Mouse (Mus musculus) brain, embryonic 14.5 days (tissue): ENCODE measurements around the gene Ano10.

Experiments
- CTCF ChIP-seq: fragments of 200-500 bp; IDR thresholded peaks from 2 replicates; pipeline ENCODE4 v1.5.1; 2012; ENCODE audit warnings: inconsistent platforms, mild to moderate bottlenecking, moderate library complexity, borderline replicate concordance; ENCODE audit not compliant: insufficient read depth, insufficient read length; ENCODE audit errors: extremely low read depth
- POLR2A ChIP-seq: fragments of 200-500 bp; IDR thresholded peaks from 2 replicates; pipeline ENCODE4 v1.6.1; 2012; ENCODE audit warnings: mild to moderate bottlenecking, inconsistent platforms, borderline replicate concordance; ENCODE audit not compliant: poor library complexity, insufficient read depth, insufficient read length, severe bottlenecking; ENCODE audit errors: extremely low read depth

DNA sequence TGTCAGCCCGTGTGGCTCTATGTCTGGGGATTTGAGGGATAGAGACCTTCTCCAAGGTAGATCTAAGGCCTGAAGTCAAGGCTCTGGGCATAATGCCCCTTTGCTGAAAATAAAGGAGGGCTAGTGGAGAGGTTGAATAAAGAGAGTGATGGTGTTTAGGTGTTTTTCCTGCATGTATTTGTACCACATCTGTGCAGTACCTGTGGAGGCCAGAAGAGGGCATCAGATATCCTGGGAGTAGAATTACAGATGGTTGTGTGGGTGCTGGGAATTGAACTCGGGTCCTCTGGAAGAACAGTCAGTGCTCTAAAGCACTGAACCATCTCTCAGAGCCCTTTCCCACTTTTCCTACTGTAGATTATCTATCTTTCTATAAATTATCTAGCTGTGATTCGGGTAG lies 149.4 kb downstream of the Ano10 start:
- TF ChIP-seq CTCF (peak; percentile 12; the same call in 1 of the 2 replicates), POLR2A (no peak)
